Mouse (Mus musculus) forebrain, embryonic 12.5 days (tissue): ENCODE results near the gene Clec4f. TPM values are rescaled to one million over a fixed set of nuclear protein-coding genes. Genes with fewer than 3 reads are reported as not detected.

Experiments
- ATAC-seq: fragments of 200-750 bp; cut with Nextera tagmentation; 2 replicates; pipeline ENCODE4 v1.8.0; 2017; ENCODE audit warnings: moderate TSS enrichment; ENCODE audit not compliant: low FRiP score
- H3K27ac ChIP-seq: fragments of 300-500 bp; sonication (generic); 2 replicates; pipeline ENCODE4 v1.5.1; 2016; ENCODE audit warnings: mild to moderate bottlenecking
- H3K27me3 ChIP-seq: fragments of 300-500 bp; sonication (generic); 2 replicates; pipeline ENCODE4 v1.6.1; 2016; ENCODE audit warnings: mild to moderate bottlenecking
- H3K36me3 ChIP-seq: fragments of 300-500 bp; sonication (generic); replicated peaks from 2 replicates; pipeline ENCODE4 v1.6.1; 2016; ENCODE audit warnings: mild to moderate bottlenecking
- H3K4me1 ChIP-seq: fragments of 300-500 bp; sonication (generic); 2 replicates; pipeline ENCODE4 v1.6.1; 2016
- H3K4me2 ChIP-seq: fragments of 300-500 bp; sonication (generic); 2 replicates; pipeline ENCODE4 v1.6.1; 2016; ENCODE audit warnings: mild to moderate bottlenecking, moderate library complexity
- H3K4me3 ChIP-seq: fragments of 300-500 bp; sonication (generic); replicated peaks from 2 replicates; pipeline ENCODE4 v1.5.1; 2016; ENCODE audit warnings: mild to moderate bottlenecking
- H3K9ac ChIP-seq: fragments of 300-500 bp; sonication (generic); 2 replicates; pipeline ENCODE4 v1.6.1; 2016; ENCODE audit warnings: mild to moderate bottlenecking
- H3K9me3 ChIP-seq: fragments of 300-500 bp; sonication (generic); 2 replicates; pipeline ENCODE4 v1.6.1; 2016
- WGBS: fragments of 180-500 bp; shearing (Covaris S2); methylation state at CpG from one replicate; pipeline ENCODE4 v1.1.7; 2016; 5-methylcytosine and 5-hydroxymethylcytosine counted together
- polyA plus RNA-seq: library from polyadenylated mRNA; unstranded; fragments of >200 nt; fragmentation: Nextera tagmentation; extraction: Ambion mirVana; gene quantifications from 2 replicates; pipeline ENCODE4 v1.2.1, GENCODE M21; 2016

The Clec4f gene
- not detected in 2 replicates for polyA plus RNA-seq

- WGBS: 94% methylated on average over 2 of the region's 2 CpGs
- Histone ChIP-seq H3K4me1 (no peaks in the 10 kb centered on the region), H3K4me3 (no peak within 1 kb of the TSS), H3K9me3 (no peaks in the 10 kb centered on the region), H3K9ac (no peak within 1 kb of the TSS), H3K36me3 (no peaks in the 10 kb centered on the region), H3K27me3 (no peaks in the 10 kb centered on the region), H3K27ac (no peak within 1 kb of the TSS), H3K4me2 (no peak within 1 kb of the TSS)
- no peak for ATAC-seq
Observed at GRCm38 (mm10) chr6:83656087-83656486, at the start of gene Clec4f. Gene Clec4f (minus strand): TSS chr6:83656187.

- Histone ChIP-seq H3K27ac (no peak overlapping the region), H3K36me3 (no peaks in the 10 kb centered on the region), H3K9ac (no peak overlapping the region), H3K9me3 (no peaks in the 10 kb centered on the region), H3K4me3 (no peak overlapping the region), H3K27me3 (peaks cover 96% of the 10 kb centered on the region), H3K4me1 (peaks cover 5% of the 10 kb centered on the region; the same call in 1 of the 2 replicates), H3K4me2 (no peak overlapping the region)
- 17% methylated on average over 5 of the region's 5 CpGs for WGBS
- ATAC-seq: no peak
Observed at GRCm38 (mm10) chr6:83704701-83705100, 48.7 kb upstream of the Clec4f start.

- peaks cover 5% of the 10 kb centered on the region; the same call in 1 of the 2 replicates for H3K4me1 ChIP-seq
- H3K36me3 ChIP-seq: no peaks in the 10 kb centered on the region
- H3K4me3 ChIP-seq: no peak overlapping the region
- H3K9ac ChIP-seq: no peak overlapping the region
- H3K27me3 ChIP-seq: peaks cover 96% of the 10 kb centered on the region
- H3K9me3 ChIP-seq: no peaks in the 10 kb centered on the region
- H3K4me2 ChIP-seq: no peak overlapping the region
- 11% methylated on average over 1 of the region's 1 CpGs for WGBS
- no peak for ATAC-seq
- no peak overlapping the region for H3K27ac ChIP-seq
Observed at GRCm38 (mm10) chr6:83704294-83704693, 48.3 kb upstream of the Clec4f start.

- 2% methylated on average over 10 of the region's 10 CpGs for WGBS
- ATAC-seq: no peak
- H3K4me1 ChIP-seq: peaks cover 5% of the 10 kb centered on the region; the same call in 1 of the 2 replicates
Observed at GRCm38 (mm10) chr6:83703722-83704078, 47.7 kb upstream of the Clec4f start.

GRCm38 (mm10) chr6:83703000-83703721 lies 47.2 kb upstream of the Clec4f start:
- no peak overlapping the region for H3K9ac ChIP-seq
- ATAC-seq: no peak
- no peaks in the 10 kb centered on the region for H3K9me3 ChIP-seq
- 1% methylated on average over 27 of the region's 27 CpGs for WGBS
- peaks cover 5% of the 10 kb centered on the region; the same call in 1 of the 2 replicates for H3K4me1 ChIP-seq
- H3K36me3 ChIP-seq: no peaks in the 10 kb centered on the region
- H3K27me3 ChIP-seq: peaks cover 96% of the 10 kb centered on the region
- no peak overlapping the region for H3K4me2 ChIP-seq
- H3K4me3 ChIP-seq: no peak overlapping the region
- H3K27ac ChIP-seq: no peak overlapping the region

More at GRCm38 (mm10) chr6:83703722-83704078, 47.7 kb upstream of the Clec4f start:
- Histone ChIP-seq H3K27me3 (peaks cover 96% of the 10 kb centered on the region), H3K4me3 (no peak overlapping the region), H3K27ac (no peak overlapping the region), H3K36me3 (no peaks in the 10 kb centered on the region), H3K9me3 (no peaks in the 10 kb centered on the region), H3K4me2 (no peak overlapping the region), H3K9ac (no peak overlapping the region)

- WGBS: under 1% methylated on average over 53 of the region's 53 CpGs
- H3K4me2 ChIP-seq: no peak overlapping the region
Observed at GRCm38 (mm10) chr6:83702146-83702999, 46.4 kb upstream of the Clec4f start.

GRCm38 (mm10) chr6:83701001-83701400 lies 45.0 kb upstream of the Clec4f start:
- Histone ChIP-seq H3K9ac (no peak overlapping the region), H3K27me3 (peaks cover 96% of the 10 kb centered on the region), H3K9me3 (no peaks in the 10 kb centered on the region), H3K36me3 (no peaks in the 10 kb centered on the region), H3K4me3 (no peak overlapping the region), H3K4me2 (no peak overlapping the region), H3K27ac (no peak overlapping the region), H3K4me1 (peaks cover 5% of the 10 kb centered on the region; the same call in 1 of the 2 replicates)
- ATAC-seq: no peak
- WGBS: under 1% methylated on average over 11 of the region's 11 CpGs

More at GRCm38 (mm10) chr6:83702146-83702999, 46.4 kb upstream of the Clec4f start:
- Histone ChIP-seq H3K27me3 (peaks cover 96% of the 10 kb centered on the region), H3K27ac (no peak overlapping the region), H3K9ac (no peak overlapping the region), H3K36me3 (no peaks in the 10 kb centered on the region), H3K4me1 (peaks cover 5% of the 10 kb centered on the region; the same call in 1 of the 2 replicates), H3K4me3 (peak overlapping the region; percentile 13; the same call in 1 of the 2 replicates), H3K9me3 (no peaks in the 10 kb centered on the region)
- no peak for ATAC-seq

- Histone ChIP-seq H3K27ac (no peak overlapping the region), H3K9ac (no peak overlapping the region), H3K36me3 (no peaks in the 10 kb centered on the region), H3K27me3 (peaks cover 96% of the 10 kb centered on the region), H3K4me1 (peaks cover 5% of the 10 kb centered on the region; the same call in 1 of the 2 replicates), H3K4me3 (no peak overlapping the region), H3K9me3 (no peaks in the 10 kb centered on the region), H3K4me2 (no peak overlapping the region)
- ATAC-seq: no peak
- WGBS: 2% methylated on average over 5 of the region's 5 CpGs
Observed at GRCm38 (mm10) chr6:83699971-83700370, 44.0 kb upstream of the Clec4f start.

- no peaks in the 10 kb centered on the region for H3K9me3 ChIP-seq
- no peak overlapping the region for H3K4me2 ChIP-seq
- H3K27ac ChIP-seq: no peak overlapping the region
- H3K4me3 ChIP-seq: no peak overlapping the region
- no peaks in the 10 kb centered on the region for H3K36me3 ChIP-seq
- H3K4me1 ChIP-seq: peaks cover 5% of the 10 kb centered on the region; the same call in 1 of the 2 replicates
- peaks cover 97% of the 10 kb centered on the region for H3K27me3 ChIP-seq
- ATAC-seq: no peak
- 2% methylated on average over 8 of the region's 8 CpGs for WGBS
- no peak overlapping the region for H3K9ac ChIP-seq
Observed at GRCm38 (mm10) chr6:83697932-83698331, 41.9 kb upstream of the Clec4f start.

- Histone ChIP-seq H3K9me3 (no peaks in the 10 kb centered on the region), H3K36me3 (no peaks in the 10 kb centered on the region), H3K4me1 (no peaks in the 10 kb centered on the region), H3K4me2 (no peak overlapping the region), H3K27me3 (peaks cover 99% of the 10 kb centered on the region), H3K27ac (no peak overlapping the region), H3K9ac (no peak overlapping the region), H3K4me3 (no peak overlapping the region)
- WGBS: 1% methylated on average over 7 of the region's 7 CpGs
- no peak for ATAC-seq
Observed at GRCm38 (mm10) chr6:83696684-83697083, 40.7 kb upstream of the Clec4f start.

- Histone ChIP-seq H3K27ac (no peak overlapping the region), H3K36me3 (no peaks in the 10 kb centered on the region), H3K4me2 (no peak overlapping the region), H3K9me3 (no peaks in the 10 kb centered on the region), H3K4me1 (no peaks in the 10 kb centered on the region), H3K4me3 (no peak overlapping the region), H3K9ac (no peak overlapping the region), H3K27me3 (peaks cover 99% of the 10 kb centered on the region)
- ATAC-seq: no peak
- 11% methylated on average over 3 of the region's 3 CpGs for WGBS
Observed at GRCm38 (mm10) chr6:83695731-83696130, 39.7 kb upstream of the Clec4f start.

GRCm38 (mm10) chr6:83693835-83694234 lies 37.8 kb upstream of the Clec4f start:
- H3K4me1 ChIP-seq: no peaks in the 10 kb centered on the region

More at GRCm38 (mm10) chr6:83693835-83694234, 37.8 kb upstream of the Clec4f start:
- no peak overlapping the region for H3K4me3 ChIP-seq
- no peaks in the 10 kb centered on the region for H3K9me3 ChIP-seq
- no peak overlapping the region for H3K9ac ChIP-seq
- ATAC-seq: no peak
- H3K27me3 ChIP-seq: peaks cover 99% of the 10 kb centered on the region
- no peaks in the 10 kb centered on the region for H3K36me3 ChIP-seq
- H3K4me2 ChIP-seq: no peak overlapping the region
- WGBS: under 1% methylated on average over 9 of the region's 9 CpGs
- no peak overlapping the region for H3K27ac ChIP-seq
